Mouse (Mus musculus) CH12.LX (cell line): Measurements from ENCODE around the gene Rplp2. TPM values are rescaled to one million over a fixed set of nuclear protein-coding genes. Genes with fewer than 3 reads are reported as not detected.
A peak's percentile ranks its signal among the peaks of the same experiment; 100 is the strongest.

Experiments used
- DNase-seq: peaks from one replicate; pipeline ENCODE4 v3.0.0-alpha.2; 2013; ENCODE audit errors: extremely low read depth
- H3K27ac ChIP-seq: 2 replicates; pipeline ENCODE4 v1.5.1; 2012; ENCODE audit warnings: low read depth, mild to moderate bottlenecking, control low read depth, moderate library complexity; ENCODE audit not compliant: insufficient read depth
- H3K27me3 ChIP-seq: replicated peaks from 2 replicates; pipeline ENCODE3; 2012; ENCODE audit warnings: inconsistent platforms
- H3K36me3 ChIP-seq, 2 experiments: replicated peaks in 1 of 2; 2 replicates each; pipeline versions ENCODE3 to v1.6.1; 2012; ENCODE audit warnings: inconsistent platforms in 1 of 2, low read length in 1 of 2, mild to moderate bottlenecking in 1 of 2, mixed read lengths in 1 of 2, moderate library complexity in 1 of 2; ENCODE audit not compliant: control insufficient read depth in 1 of 2, insufficient read depth in 1 of 2
- H3K4me1 ChIP-seq, 2 experiments: 2 replicates each; pipeline ENCODE4 v1.6.1; 2012; ENCODE audit warnings: inconsistent platforms in 1 of 2, moderate library complexity in 1 of 2; ENCODE audit not compliant: insufficient read depth in 2 of 2, control insufficient read depth in 1 of 2
- H3K4me2 ChIP-seq: 2 replicates; pipeline ENCODE4 v1.6.1; 2012; ENCODE audit warnings: low read depth, mild to moderate bottlenecking, control low read depth; ENCODE audit not compliant: poor library complexity, insufficient read depth, severe bottlenecking
- H3K4me3 ChIP-seq, 3 experiments: fragments of 150-350 bp in 1 of 3; sonication (generic) in 1 of 3; replicated peaks in 1 of 3; 2 replicates each; pipeline versions ENCODE3 to v1.5.1; 2011 to 2012; ENCODE audit warnings: low read depth in 2 of 3, low read length in 2 of 3, mild to moderate bottlenecking in 2 of 3, moderate library complexity in 2 of 3, control low read depth in 1 of 3, improper control_type of control experiment in 1 of 3, inconsistent platforms in 1 of 3, mixed read lengths in 1 of 3; ENCODE audit not compliant: poor library complexity in 1 of 3
- H3K79me2 ChIP-seq: replicated peaks from 2 replicates; pipeline ENCODE4 v1.6.1; 2012; ENCODE audit warnings: mild to moderate bottlenecking, moderate library complexity; ENCODE audit not compliant: control insufficient read depth, poor library complexity, insufficient read depth, severe bottlenecking; ENCODE audit errors: extremely low read depth
- H3K9ac ChIP-seq: 2 replicates; pipeline ENCODE4 v1.6.1; 2012; ENCODE audit warnings: low read depth, mild to moderate bottlenecking, control low read depth, moderate library complexity; ENCODE audit not compliant: insufficient read depth
- H3K9me3 ChIP-seq: replicated peaks from 2 replicates; pipeline ENCODE3; 2012; ENCODE audit warnings: low read length, inconsistent platforms, mixed read lengths
- BHLHE40 ChIP-seq: IDR thresholded peaks from 2 replicates; pipeline ENCODE4 v1.6.1; 2011; ENCODE audit warnings: mild to moderate bottlenecking, low read depth, low read length, improper control_type of control experiment
- CHD2 ChIP-seq: IDR thresholded peaks from 2 replicates; pipeline ENCODE4 v1.6.1; 2011; ENCODE audit warnings: low read length, improper control_type of control experiment
- E2F4 ChIP-seq: IDR thresholded peaks from 2 replicates; pipeline ENCODE4 v1.6.1; 2011; ENCODE audit warnings: low read depth, low read length, improper control_type of control experiment; ENCODE audit not compliant: insufficient replicate concordance
- ELF1 ChIP-seq: IDR thresholded peaks from 2 replicates; pipeline ENCODE4 v1.6.1; 2014; ENCODE audit warnings: low read depth, mild to moderate bottlenecking, inconsistent platforms, low read length, improper control_type of control experiment
- EP300 ChIP-seq: IDR thresholded peaks from 2 replicates; pipeline ENCODE4 v1.6.1; 2011; ENCODE audit warnings: low read length, improper control_type of control experiment
- ETS1 ChIP-seq: conservative IDR thresholded peaks from 2 replicates; pipeline ENCODE4 v1.6.1; 2012; ENCODE audit warnings: low read depth, mild to moderate bottlenecking, inconsistent platforms, low read length, improper control_type of control experiment, moderate library complexity
- GABPA ChIP-seq: IDR thresholded peaks from 2 replicates; pipeline ENCODE4 v1.6.1; 2012; ENCODE audit warnings: low read depth, low read length, improper control_type of control experiment, inconsistent platforms; ENCODE audit not compliant: insufficient replicate concordance
- HCFC1 ChIP-seq: IDR thresholded peaks from 2 replicates; pipeline ENCODE4 v1.6.1; 2012; ENCODE audit warnings: low read depth, mild to moderate bottlenecking, inconsistent platforms, low read length, improper control_type of control experiment
- IRF4 ChIP-seq: IDR thresholded peaks from 2 replicates; pipeline ENCODE4 v1.6.1; 2014; ENCODE audit warnings: low read depth, mild to moderate bottlenecking, inconsistent platforms, low read length, improper control_type of control experiment
- JUN ChIP-seq: IDR thresholded peaks from 2 replicates; pipeline ENCODE4 v1.6.1; 2011; ENCODE audit warnings: low read depth, mild to moderate bottlenecking, low read length, improper control_type of control experiment, moderate library complexity; ENCODE audit not compliant: insufficient read depth
- JUND ChIP-seq: conservative IDR thresholded peaks from 2 replicates; pipeline ENCODE4 v1.6.1; 2011; ENCODE audit warnings: low read depth, low read length, improper control_type of control experiment
- KAT2A ChIP-seq: IDR thresholded peaks from 2 replicates; pipeline ENCODE4 v1.6.1; 2012; ENCODE audit warnings: low read length, improper control_type of control experiment, inconsistent platforms; ENCODE audit not compliant: insufficient replicate concordance
- MAFK ChIP-seq: IDR thresholded peaks from 2 replicates; pipeline ENCODE4 v1.6.1; 2011; ENCODE audit warnings: low read length, improper control_type of control experiment; ENCODE audit not compliant: insufficient replicate concordance
- MAX ChIP-seq: IDR thresholded peaks from 2 replicates; pipeline ENCODE4 v1.6.1; 2011; ENCODE audit warnings: low read length, improper control_type of control experiment
- MYC ChIP-seq: IDR thresholded peaks from 2 replicates; pipeline ENCODE4 v1.6.1; 2011; ENCODE audit warnings: low read depth, mild to moderate bottlenecking, improper control_type of control experiment, low read length
- NELFE ChIP-seq: IDR thresholded peaks from 2 replicates; pipeline ENCODE4 v1.6.1; 2011; ENCODE audit warnings: low read depth, low read length, improper control_type of control experiment
- NRF1 ChIP-seq: IDR thresholded peaks from 2 replicates; pipeline ENCODE4 v1.6.1; 2014; ENCODE audit warnings: low read depth, mild to moderate bottlenecking, inconsistent platforms, low read length, improper control_type of control experiment, moderate library complexity
- PAX5 ChIP-seq: IDR thresholded peaks from 2 replicates; pipeline ENCODE4 v1.6.1; 2012; ENCODE audit warnings: low read length, inconsistent platforms, mixed read lengths
- POLR2A ChIP-seq: IDR thresholded peaks from 2 replicates; pipeline ENCODE4 v1.6.1; 2011; ENCODE audit warnings: low read depth, mild to moderate bottlenecking, improper control_type of control experiment, low read length
- RAD21 ChIP-seq: IDR thresholded peaks from 2 replicates; pipeline ENCODE4 v1.6.1; 2011; ENCODE audit warnings: low read depth, mild to moderate bottlenecking, low read length, improper control_type of control experiment, moderate library complexity
- RCOR1 ChIP-seq: conservative IDR thresholded peaks from 2 replicates; pipeline ENCODE4 v1.6.1; 2012; ENCODE audit warnings: low read depth, mild to moderate bottlenecking, inconsistent platforms, low read length, improper control_type of control experiment
- TBP ChIP-seq: conservative IDR thresholded peaks from 2 replicates; pipeline ENCODE4 v1.6.1; 2011; ENCODE audit warnings: low read depth, low read length, improper control_type of control experiment
- TCF12 ChIP-seq: IDR thresholded peaks from 2 replicates; pipeline ENCODE4 v1.6.1; 2014; ENCODE audit warnings: low read depth, mild to moderate bottlenecking, inconsistent platforms, low read length, improper control_type of control experiment
- UBTF ChIP-seq: IDR thresholded peaks from 2 replicates; pipeline ENCODE4 v1.6.1; 2012; ENCODE audit warnings: low read depth, mild to moderate bottlenecking, inconsistent platforms, low read length, improper control_type of control experiment, moderate library complexity
- USF1 ChIP-seq: IDR thresholded peaks from 2 replicates; pipeline ENCODE4 v1.6.1; 2014; ENCODE audit warnings: low read depth, mild to moderate bottlenecking, inconsistent platforms, low read length, improper control_type of control experiment
- USF2 ChIP-seq: conservative IDR thresholded peaks from 2 replicates; pipeline ENCODE4 v1.6.1; 2011; ENCODE audit warnings: low read depth, low read length, improper control_type of control experiment
- ZC3H11A ChIP-seq: IDR thresholded peaks from 2 replicates; pipeline ENCODE4 v1.6.1; 2012; ENCODE audit warnings: low read depth, mild to moderate bottlenecking, inconsistent platforms, low read length, improper control_type of control experiment
- ZMIZ1 ChIP-seq: IDR thresholded peaks from 2 replicates; pipeline ENCODE4 v1.6.1; 2012; ENCODE audit warnings: low read depth, mild to moderate bottlenecking, inconsistent platforms, low read length, improper control_type of control experiment
- ZNF384 ChIP-seq: IDR thresholded peaks from 2 replicates; pipeline ENCODE4 v1.6.1; 2012; ENCODE audit warnings: low read depth, low read length, improper control_type of control experiment, inconsistent platforms
- dilution Hi-C: fragments of 300-500 bp; cut with MboI; formaldehyde crosslinking; loops from 2 replicates; pipeline ENCODE4 v1.14.3; 2020; ENCODE audit warnings: low sequenced_read_pairs; ENCODE audit not compliant: extremely low pct_unique_long_range_greater_than_20kb, extremely low pct_ligation_motif_present
- in situ Hi-C: fragments of 300-500 bp; cut with MboI; formaldehyde crosslinking; loops from 3 replicates; pipeline ENCODE4 v1.14.3; 2019; ENCODE audit warnings: low sequenced_read_pairs, low pct_ligation_motif_present, low pct_unique_long_range_greater_than_20kb, mixed read lengths
- polyA plus RNA-seq: library from polyadenylated mRNA; unstranded; fragments of >175 nt; gene quantifications from 2 replicates; pipeline ENCODE4 v1.2.1, GENCODE M21; 2012; ENCODE audit warnings: low read depth; ENCODE audit not compliant: insufficient read length
- total RNA-seq, 2 experiments: library from RNA; depleted of rRNA; stranded (reverse); fragments of 300-350 nt in 1 of 2; fragments of >200 nt in 1 of 2; gene quantifications; 2 replicates each; pipeline ENCODE4 v1.2.3; 2012 to 2014

Gene Rplp2
- total and polyA plus RNA-seq, 3 experiments: 791 to 3,416 (median 2,025) TPM

- Histone ChIP-seq H3K9me3 (no peaks in the 10 kb centered on the region), H3K79me2 (peaks cover 16% of the 10 kb centered on the region), H3K4me1 (peaks cover 19 to 45% of the 10 kb centered on the region in 2 experiments), H3K36me3 (peaks cover 0 to 17% of the 10 kb centered on the region in 2 experiments), H3K9ac (no peak overlapping the region), H3K27me3 (peaks cover 9% of the 10 kb centered on the region), H3K4me2 (no peak overlapping the region), H3K27ac (no peak overlapping the region), H3K4me3 (no peak overlapping the region)
- no peak for TF ChIP-seq NRF1
- TF ChIP-seq EP300: no peak
- TF ChIP-seq PAX5: no peak
- TF ChIP-seq ZNF384: no peak
- TF ChIP-seq MAFK: no peak
- TF ChIP-seq TBP: no peak
- no peak for TF ChIP-seq UBTF
- no peak for TF ChIP-seq HCFC1
- TF ChIP-seq GABPA: no peak
- TF ChIP-seq TCF12: no peak
- no peak for TF ChIP-seq JUN
- no peak for TF ChIP-seq RCOR1
- no peak for TF ChIP-seq ZC3H11A
- no peak for TF ChIP-seq IRF4
- no peak for TF ChIP-seq RAD21
- TF ChIP-seq USF1: no peak
- DNase-seq: no peak
- dilution Hi-C loops (no loop called here), in situ Hi-C loops (no loop called here)
Observed at GRCm38 (mm10) chr7:141478270-141478748, 31.1 kb downstream of the Rplp2 start.

- in situ Hi-C loops (loop anchor here (5.0 kb wide), 1 partner anchor 46 kb away; no protein-coding TSS in a partner anchor), dilution Hi-C loops (no loop called here)
- peak overlapping the region; percentile 21 to 25 (median 23) for H3K4me3 ChIP-seq
- peak; percentile 95 for DNase-seq
- peaks cover 19 to 41% of the 10 kb centered on the region in 2 experiments for H3K4me1 ChIP-seq
- H3K27ac ChIP-seq: peak overlapping the region; percentile 45
- H3K27me3 ChIP-seq: peaks cover 4% of the 10 kb centered on the region
- H3K36me3 ChIP-seq: peaks cover 0 to 32% of the 10 kb centered on the region in 2 experiments
- no peaks in the 10 kb centered on the region for H3K9me3 ChIP-seq
- peak overlapping the region; percentile 88 for H3K4me2 ChIP-seq
- H3K79me2 ChIP-seq: no peaks in the 10 kb centered on the region
- no peak overlapping the region; the same call in 1 of the 2 replicates for H3K9ac ChIP-seq
- TF ChIP-seq TCF12 (peak; percentile 47; the same call in 1 of the 2 replicates), MAX (peak; percentile 61; the same call in 1 of the 2 replicates), USF1 (no peak), BHLHE40 (peak; percentile 43; the same call in 1 of the 2 replicates), POLR2A (no peak), ELF1 (peak; percentile 53), KAT2A (no peak), CHD2 (no peak), RAD21 (peak; percentile 94), E2F4 (no peak), JUND (0 out of 2 replicates have a peak, but pooled peaks have one; percentile 15), HCFC1 (peak; percentile 56), ZNF384 (no peak), NRF1 (peak; percentile 40; the same call in 1 of the 2 replicates), ETS1 (peak; percentile 41; the same call in 1 of the 2 replicates), NELFE (peak; percentile 75), GABPA (no peak), PAX5 (no peak), ZMIZ1 (no peak), IRF4 (peak; percentile 89), USF2 (no peak), ZC3H11A (peak; percentile 45; the same call in 1 of the 2 replicates), RCOR1 (0 out of 2 replicates have a peak, but pooled peaks have one; percentile 49), JUN (0 out of 2 replicates have a peak, but pooled peaks have one; percentile 11), MYC (peak; percentile 70; the same call in 1 of the 2 replicates)
Observed at GRCm38 (mm10) chr7:141480842-141481497, 33.8 kb downstream of the Rplp2 start.
